In genomic region chr14:25413510-25413909, GRCm38 (mm10) we compare ENCODE assay signal across 22 mouse cellular contexts. TPM values are rescaled to one million over a fixed set of nuclear protein-coding genes. Genes with fewer than 3 reads are reported as not detected.
A peak's percentile ranks its signal among the peaks of the same experiment; 100 is the strongest.
DNase-seq lines count a peak whose midpoint lies in the region; ATAC-seq and TF ChIP-seq lines count a peak whose summit lies in the region.
"Had no signal": no experiment of that assay in that cellular context is flagged by ENCODE, and none has a peak within 500 bp of the region (broad histone marks: within the 10 kb centered on the region; RNA-seq: fewer than 3 reads in every experiment).

No protein-coding gene starts in this region.

- TF ChIP-seq CTCF in liver, postnatal 0 days (IDR thresholded peaks at IDR 0.05; ENCODE audit: low read depth): no peak

- H3K4me3 ChIP-seq in liver, postnatal 0 days (ENCODE audit: low read depth, low read length): no peak overlapping the region
- H3K4me3 ChIP-seq in liver, embryonic 11.5 days (ENCODE audit: low read depth, low read length): no peak overlapping the region
- H3K4me3 ChIP-seq in forebrain, embryonic 16.5 days (replicated peaks; ENCODE audit: low read length): no peak overlapping the region
- H3K4me3 ChIP-seq: embryonic facial prominence, embryonic 10.5 days; embryonic facial prominence, embryonic 12.5 days; forebrain, embryonic 13.5 days; forebrain, embryonic 15.5 days had no signal

- no peaks in the 10 kb centered on the region for H3K27me3 ChIP-seq in liver, postnatal 0 days (ENCODE audit: insufficient read depth, low read length)
- no peaks in the 10 kb centered on the region for H3K27me3 ChIP-seq in liver, embryonic 11.5 days (replicated peaks; ENCODE audit: control insufficient read depth, insufficient read depth, low read length)
- H3K27me3 ChIP-seq in splenic B cell, adult 2 months (ENCODE audit: control insufficient read depth, insufficient read depth, low read length, poor library complexity, severe bottlenecking): no peaks in the 10 kb centered on the region
- no peaks in the 10 kb centered on the region for H3K27me3 ChIP-seq in forebrain, embryonic 16.5 days (replicated peaks; ENCODE audit: control insufficient read depth, insufficient read depth, low read length)
- H3K27me3 ChIP-seq: embryonic facial prominence, embryonic 12.5 days; forebrain, embryonic 13.5 days; forebrain, embryonic 15.5 days; Patski had no signal

- peaks cover 4% of the 10 kb centered on the region; the same call in 1 of the 2 replicates for H3K4me1 ChIP-seq in liver, postnatal 0 days (ENCODE audit: insufficient read depth)
- no peaks in the 10 kb centered on the region for H3K4me1 ChIP-seq in liver, embryonic 11.5 days (replicated peaks; ENCODE audit: control insufficient read depth, insufficient read depth, low read length)
- no peaks in the 10 kb centered on the region for H3K4me1 ChIP-seq in forebrain, embryonic 16.5 days (replicated peaks; ENCODE audit: control insufficient read depth, insufficient read depth, low read length)
- H3K4me1 ChIP-seq: embryonic facial prominence, embryonic 12.5 days; forebrain, embryonic 13.5 days; forebrain, embryonic 15.5 days had no signal

- WGBS in liver, postnatal 0 days (ENCODE audit: insufficient replicate concordance): 44% methylated on average over 3 of the region's 3 CpGs
- 54% methylated on average over 3 of the region's 3 CpGs for WGBS in liver, embryonic 11.5 days
- WGBS in forebrain, embryonic 16.5 days: 80% methylated on average over 3 of the region's 3 CpGs

- DNase-seq in liver, postnatal 0 days: peak; percentile 14
- no peak for DNase-seq in liver, embryonic 11.5 days (ENCODE audit: low spot score)
- DNase-seq in splenic B cell, adult 2 months (ENCODE audit: low read depth, low spot score): peak; percentile 14
- DNase-seq in embryo, embryonic 10.5 days (ENCODE audit: low spot score): no peak
- no peak for DNase-seq in layer of hippocampus, adult 9-10 months (ENCODE audit: low spot score)
- DNase-seq: adrenal gland, adult 8-10 months; adrenal gland, postnatal 14 days; cerebellum, adult 11-12 months; cerebellum, adult 2 months; cerebellum, adult 9-10 months; cerebellum, postnatal 10 days; cerebellum, postnatal 25 days had no signal

- no peak overlapping the region for H3K4me2 ChIP-seq in liver, postnatal 0 days (ENCODE audit: low read depth, low read length)
- no peak overlapping the region for H3K4me2 ChIP-seq in liver, embryonic 11.5 days
- no peak overlapping the region for H3K4me2 ChIP-seq in forebrain, embryonic 16.5 days (ENCODE audit: low read length)
- H3K4me2 ChIP-seq: embryonic facial prominence, embryonic 12.5 days; forebrain, embryonic 13.5 days; forebrain, embryonic 15.5 days had no signal

- no peak overlapping the region for H3K9ac ChIP-seq in liver, postnatal 0 days (replicated peaks)
- H3K9ac ChIP-seq in liver, embryonic 11.5 days (ENCODE audit: low read depth, low read length): no peak overlapping the region
- H3K9ac ChIP-seq in forebrain, embryonic 16.5 days (replicated peaks; ENCODE audit: low read depth, low read length): no peak overlapping the region
- H3K9ac ChIP-seq: embryonic facial prominence, embryonic 12.5 days; forebrain, embryonic 13.5 days; forebrain, embryonic 15.5 days had no signal

- H3K9me3 ChIP-seq in liver, postnatal 0 days (ENCODE audit: low read length): no peaks in the 10 kb centered on the region
- H3K9me3 ChIP-seq in liver, embryonic 11.5 days (ENCODE audit: control insufficient read depth, low read length): no peaks in the 10 kb centered on the region
- no peaks in the 10 kb centered on the region for H3K9me3 ChIP-seq in forebrain, embryonic 16.5 days (ENCODE audit: control insufficient read depth, low read length)
- H3K9me3 ChIP-seq: embryonic facial prominence, embryonic 10.5 days; embryonic facial prominence, embryonic 12.5 days; forebrain, embryonic 13.5 days; forebrain, embryonic 15.5 days had no signal

- no peaks in the 10 kb centered on the region for H3K36me3 ChIP-seq in liver, postnatal 0 days (replicated peaks; ENCODE audit: insufficient read depth, low read length)
- H3K36me3 ChIP-seq in liver, embryonic 11.5 days (ENCODE audit: control insufficient read depth, insufficient read depth, low read length): no peaks in the 10 kb centered on the region
- no peaks in the 10 kb centered on the region for H3K36me3 ChIP-seq in splenic B cell, adult 2 months (ENCODE audit: control insufficient read depth, insufficient read depth, low read length, poor library complexity, severe bottlenecking)
- no peaks in the 10 kb centered on the region for H3K36me3 ChIP-seq in forebrain, embryonic 16.5 days (ENCODE audit: control insufficient read depth, insufficient read depth)
- H3K36me3 ChIP-seq: embryonic facial prominence, embryonic 10.5 days; embryonic facial prominence, embryonic 12.5 days; forebrain, embryonic 15.5 days; G1E had no signal

- H3K27ac ChIP-seq in liver, postnatal 0 days (ENCODE audit: low read depth): no peak overlapping the region
- H3K27ac ChIP-seq in liver, embryonic 11.5 days (ENCODE audit: low read depth, low read length): no peak overlapping the region
- H3K27ac ChIP-seq in forebrain, embryonic 16.5 days (ENCODE audit: low read length): no peak overlapping the region
- H3K27ac ChIP-seq: embryonic facial prominence, embryonic 12.5 days; forebrain, embryonic 13.5 days; forebrain, embryonic 15.5 days had no signal

- TF ChIP-seq EP300 in liver, postnatal 0 days (IDR thresholded peaks at IDR 0.05; ENCODE audit: low read depth): no peak

- no peak for ATAC-seq in liver, postnatal 0 days
- ATAC-seq in liver, embryonic 11.5 days (replicated peaks; ENCODE audit: low FRiP score): no peak
- peak; percentile 54; the same call in 1 of the 2 replicates for ATAC-seq in common myeloid progenitor, adult 5-6 weeks (replicated peaks; ENCODE audit: low read depth, poor library complexity, severe bottlenecking)
- peak; percentile 51 for ATAC-seq in megakaryocyte, adult 5-6 weeks (ENCODE audit: poor library complexity, severe bottlenecking)
- ATAC-seq in forebrain, embryonic 16.5 days: no peak
- ATAC-seq: activated CD4-positive, CD25-positive, alpha-beta regulatory T cell, adult 4 months; forebrain, embryonic 13.5 days; forebrain, embryonic 15.5 days; Patski had no signal

RNA-seq across cellular contexts. Expression of gene Zmiz1, which starts 45.5 kb away (rescaled TPM):
- 3.6 and 4.3 TPM in 2 replicates for polyA plus RNA-seq in liver, postnatal 0 days (2015; fragmentation: Nextera tagmentation; extraction: Ambion mirVana)
- 27.5 and 31.0 TPM in 2 replicates for polyA plus RNA-seq in liver, embryonic 11.5 days (2014; fragmentation: Nextera tagmentation; extraction: Ambion mirVana)
- total RNA-seq in common myeloid progenitor, adult 5-6 weeks (2017): 15.7 and 23.1 TPM in 2 replicates
- total RNA-seq in megakaryocyte, adult 5-6 weeks (2015): 88.9 and 90.1 TPM in 2 replicates
- 11.4 and 15.6 TPM in 2 replicates for total RNA-seq in megakaryocyte, adult 5-6 weeks (2017)
- 52.6 and 56.6 TPM in 2 replicates for polyA plus RNA-seq in forebrain, embryonic 16.5 days (2015; fragmentation: Nextera tagmentation; extraction: Ambion mirVana)

Comparison
In these comparisons a context has a peak if more than half of its experiments do, and no peak if none do; other contexts are left out.
1. DNase-seq: peak in liver, postnatal 0 days (single experiment) and splenic B cell, adult 2 months (single experiment); none in liver, embryonic 11.5 days (single experiment), embryo, embryonic 10.5 days (single experiment) and layer of hippocampus, adult 9-10 months (single experiment).
2. ATAC-seq: peak in common myeloid progenitor, adult 5-6 weeks (single experiment) and megakaryocyte, adult 5-6 weeks (single experiment); none in liver, postnatal 0 days (single experiment), liver, embryonic 11.5 days (single experiment) and forebrain, embryonic 16.5 days (single experiment).